ENCODE assay signal across 27 mouse cellular contexts in the genomic region with DNA sequence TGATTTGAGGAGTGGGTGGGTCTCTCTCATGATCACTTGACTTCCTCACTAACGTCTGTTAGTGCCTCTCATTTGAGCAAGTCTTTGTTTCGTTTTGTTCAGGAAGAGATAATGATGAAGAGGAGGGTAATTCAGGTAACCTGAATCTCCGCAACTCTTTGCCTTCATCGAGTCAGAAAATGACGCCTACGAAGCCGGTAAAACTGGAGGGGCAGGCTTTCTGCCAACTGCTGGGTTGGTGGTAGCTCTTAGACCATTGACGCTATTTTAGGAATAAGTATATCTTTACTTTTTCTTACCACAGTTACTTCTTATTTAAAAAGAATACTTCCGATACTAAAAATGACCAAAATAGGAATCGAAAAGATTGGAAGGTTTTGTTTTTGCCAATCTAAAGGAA. TPM values are rescaled to one million over a fixed set of nuclear protein-coding genes. Genes with fewer than 3 reads are reported as not detected.
"Had no signal": no experiment of that assay in that cellular context is flagged by ENCODE, and none has a peak within 500 bp of the region (broad histone marks: within the 10 kb centered on the region; RNA-seq: fewer than 3 reads in every experiment).

No protein-coding gene starts in this region.

- ATAC-seq: intestine, embryonic 15.5 days; liver, embryonic 12.5 days; midbrain, embryonic 13.5 days; midbrain, embryonic 16.5 days had no signal

- H3K27ac ChIP-seq: intestine, embryonic 15.5 days; kidney, embryonic 15.5 days; limb, embryonic 10.5 days; limb, embryonic 13.5 days; liver, embryonic 12.5 days; liver, embryonic 15.5 days; lung, embryonic 15.5 days; midbrain, embryonic 10.5 days; midbrain, embryonic 13.5 days; neural tube, embryonic 13.5 days had no signal

- H3K4me3 ChIP-seq: intestine, embryonic 15.5 days; kidney, embryonic 15.5 days; limb, embryonic 10.5 days; limb, embryonic 13.5 days; liver, embryonic 12.5 days; liver, embryonic 15.5 days; lung, embryonic 15.5 days; megakaryocyte, embryonic 14.5 days; midbrain, embryonic 10.5 days; midbrain, embryonic 13.5 days; myocyte; neural tube, embryonic 13.5 days had no signal

- H3K9me3 ChIP-seq: intestine, embryonic 15.5 days; kidney, embryonic 15.5 days; limb, embryonic 10.5 days; limb, embryonic 13.5 days; liver, embryonic 12.5 days; liver, embryonic 15.5 days; lung, embryonic 15.5 days; megakaryocyte, embryonic 14.5 days; midbrain, embryonic 10.5 days; midbrain, embryonic 13.5 days; neural tube, embryonic 13.5 days had no signal

- H3K4me2 ChIP-seq: intestine, embryonic 15.5 days; kidney, embryonic 15.5 days; limb, embryonic 13.5 days; liver, embryonic 12.5 days; liver, embryonic 15.5 days; lung, embryonic 15.5 days; midbrain, embryonic 13.5 days; neural tube, embryonic 13.5 days had no signal

- H3K9ac ChIP-seq: intestine, embryonic 15.5 days; kidney, embryonic 15.5 days; limb, embryonic 13.5 days; liver, embryonic 12.5 days; liver, embryonic 15.5 days; lung, embryonic 15.5 days; midbrain, embryonic 13.5 days; neural tube, embryonic 13.5 days had no signal

- DNase-seq: kidney, adult 11 months; kidney, adult 8-10 months; kidney, postnatal 10 days; kidney, postnatal 36 days; liver; lung, adult 18-20 months; lung, postnatal 10 days; lung, postnatal 36 days; thymus, adult 2 months; thymus, postnatal 14 days; thymus, postnatal 4 days had no signal

- H3K27me3 ChIP-seq: intestine, embryonic 15.5 days; kidney, embryonic 15.5 days; limb, embryonic 13.5 days; liver, embryonic 12.5 days; liver, embryonic 15.5 days; lung, embryonic 15.5 days; megakaryocyte, embryonic 14.5 days; midbrain, embryonic 13.5 days; neural tube, embryonic 13.5 days had no signal

- H3K4me1 ChIP-seq: intestine, embryonic 15.5 days; kidney, embryonic 15.5 days; limb, embryonic 13.5 days; liver, embryonic 12.5 days; liver, embryonic 15.5 days; lung, embryonic 15.5 days; megakaryocyte, embryonic 14.5 days; midbrain, embryonic 10.5 days; midbrain, embryonic 13.5 days; neural tube, embryonic 13.5 days had no signal

- H3K36me3 ChIP-seq: intestine, embryonic 15.5 days; kidney, embryonic 15.5 days; limb, embryonic 10.5 days; limb, embryonic 13.5 days; liver, embryonic 12.5 days; liver, embryonic 15.5 days; lung, embryonic 15.5 days; midbrain, embryonic 10.5 days; midbrain, embryonic 13.5 days; neural tube, embryonic 13.5 days had no signal

RNA-seq across cellular contexts. Expression of a gene that starts 18.4 kb away (rescaled TPM):
- total RNA-seq: neutrophil, adult 5-6 weeks had no signal
- polyA plus RNA-seq: kidney, embryonic 15.5 days; midbrain, embryonic 10.5 days; midbrain, embryonic 13.5 days; myocyte; small intestine, adult 2 months; spleen, adult 2 months; thymus, adult 2 months had no signal
